ENCODE assay signal across 9 mouse cellular contexts in the genomic region with DNA sequence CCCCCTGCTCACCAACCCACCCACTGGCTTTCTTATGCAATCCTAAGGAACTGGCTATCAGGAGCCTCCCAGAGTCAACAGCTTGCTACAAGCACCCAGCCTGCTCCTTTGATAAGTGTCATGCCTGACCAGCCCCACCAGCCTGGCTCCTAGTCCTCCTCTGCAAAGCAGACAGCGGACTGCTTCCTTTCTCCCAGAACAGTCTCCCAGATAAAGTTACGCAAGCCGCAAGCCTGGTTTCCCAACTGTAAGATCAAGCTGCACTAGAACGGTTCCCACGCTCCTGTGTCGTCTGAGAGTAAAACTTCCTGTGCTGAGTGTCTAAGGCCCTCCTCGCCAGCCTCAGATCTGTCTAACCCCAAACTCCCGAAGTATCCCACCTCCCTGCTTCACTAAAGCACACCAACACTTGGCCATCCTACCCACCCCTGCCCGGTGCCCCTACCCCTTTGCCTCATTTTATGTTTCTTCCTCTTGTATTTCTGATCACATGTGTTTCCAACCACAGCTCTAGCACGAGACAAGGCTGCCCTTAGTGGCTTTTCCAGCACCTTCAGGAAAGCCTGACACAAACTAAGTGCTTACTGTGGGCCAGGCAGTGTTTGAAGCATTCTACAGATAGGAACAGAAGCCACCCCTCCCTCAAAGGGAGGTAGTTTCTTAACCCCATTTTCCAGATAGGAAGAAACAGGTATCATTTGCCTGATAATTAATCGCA. TPM values are rescaled to one million over a fixed set of nuclear protein-coding genes. Genes with fewer than 3 reads are reported as not detected.
DNase-seq lines count a peak whose midpoint lies in the region; ATAC-seq and TF ChIP-seq lines count a peak whose summit lies in the region.
"Had no signal": no experiment of that assay in that cellular context is flagged by ENCODE, and none has a peak within 500 bp of the region (broad histone marks: within the 10 kb centered on the region; RNA-seq: fewer than 3 reads in every experiment).

No protein-coding gene starts in this region.

- H3K27ac ChIP-seq in ES-E14 (ENCODE audit: insufficient read depth, low read depth, low read length, poor library complexity, severe bottlenecking) = no peak overlapping the region
- no peak overlapping the region for H3K27ac ChIP-seq in midbrain, embryonic 16.5 days (ENCODE audit: low read length)

- H3K4me3 ChIP-seq in ES-E14 (ENCODE audit: insufficient read depth in 1 of 2, low read depth in 1 of 2, low read length in 2 of 2, poor library complexity in 1 of 2, severe bottlenecking in 1 of 2) = no peak overlapping the region
- no peak overlapping the region for H3K4me3 ChIP-seq in midbrain, embryonic 16.5 days (ENCODE audit: low read depth, low read length)

- H3K4me1 ChIP-seq in ES-E14 (ENCODE audit: control insufficient read depth in 2 of 2, insufficient read depth in 2 of 2, low read length in 2 of 2, poor library complexity in 1 of 2) = peaks cover 2 to 17% of the 10 kb centered on the region in 2 experiments; a peak in 2 of 4 replicates
- no peaks in the 10 kb centered on the region for H3K4me1 ChIP-seq in midbrain, embryonic 16.5 days (ENCODE audit: control insufficient read depth, insufficient read depth, low read length)

- H3K4me2 ChIP-seq in midbrain, embryonic 16.5 days (ENCODE audit: low read length) = no peak overlapping the region

- H3K27me3 ChIP-seq in midbrain, embryonic 16.5 days (ENCODE audit: control insufficient read depth, insufficient read depth, low read depth, low read length) = no peaks in the 10 kb centered on the region

- DNase-seq in gastrocnemius, adult 18-20 months (ENCODE audit: low spot score) = peak; percentile 36
- DNase-seq in gastrocnemius, adult 8-10 months (ENCODE audit: low spot score in 2 of 2) = no peak
- no peak for DNase-seq in ES-E14 (ENCODE audit: low read depth, low spot score)
- DNase-seq in kidney, postnatal 25 days = peak; percentile 11 to 52
- peak; percentile 82 for DNase-seq in lung, postnatal 25 days (ENCODE audit: low spot score)
- DNase-seq in retina, postnatal 1 day = no peak

- in situ Hi-C loops in ES-E14 (cut with MboI; ENCODE audit: low sequenced_read_pairs in 2 of 2, unreplicated experiment in 2 of 2) = loop anchor here (25.0 kb wide), 2 partner anchors 87 to 287 kb away; no protein-coding TSS in a partner anchor

- WGBS in midbrain, embryonic 16.5 days = 50% methylated on average over 11 of the region's 11 CpGs

- no peaks in the 10 kb centered on the region for H3K36me3 ChIP-seq in ES-E14 (ENCODE audit: control insufficient read depth, insufficient read depth, low read length, poor library complexity, severe bottlenecking)
- H3K36me3 ChIP-seq in midbrain, embryonic 16.5 days (ENCODE audit: control insufficient read depth, insufficient read depth, low read length) = no peaks in the 10 kb centered on the region
- H3K36me3 ChIP-seq: G1E had no signal

- peak overlapping the region; percentile 20; the same call in 1 of the 2 replicates for H3K9ac ChIP-seq in ES-E14 (ENCODE audit: insufficient read depth, low read depth, low read length, poor library complexity, severe bottlenecking)
- no peak overlapping the region for H3K9ac ChIP-seq in midbrain, embryonic 16.5 days (ENCODE audit: low read depth, low read length)

- H3K9me3 ChIP-seq in ES-E14 (ENCODE audit: control insufficient read depth, insufficient read depth, low read depth, low read length) = no peaks in the 10 kb centered on the region
- H3K9me3 ChIP-seq in midbrain, embryonic 16.5 days (replicated peaks; ENCODE audit: control insufficient read depth, low read length, poor library complexity, severe bottlenecking) = no peaks in the 10 kb centered on the region
- H3K9me3 ChIP-seq: G1E had no signal

- ATAC-seq in erythroid progenitor cell, adult 5-6 weeks (replicated peaks; ENCODE audit: low FRiP score, poor library complexity, severe bottlenecking) = peak; percentile 86
- ATAC-seq in midbrain, embryonic 16.5 days = no peak

TF ChIP-seq in ES-E14, 5 proteins besides CTCF, POLR2A, EP300 and RAD21:
- TF ChIP-seq MAFK (IDR thresholded peaks at IDR 0.05; ENCODE audit: insufficient read depth, low read depth, low read length) (no peak), HCFC1 (IDR thresholded peaks at IDR 0.05; ENCODE audit: borderline replicate concordance, insufficient read depth, low read length) (no peak), ZC3H11A (IDR thresholded peaks at IDR 0.05; ENCODE audit: borderline replicate concordance, low read depth, low read length) (no peak), ZNF384 (IDR thresholded peaks at IDR 0.05; ENCODE audit: low read depth, low read length) (no peak), CHD2 (IDR thresholded peaks at IDR 0.05; ENCODE audit: low read depth, low read length) (no peak)

RNA-seq across cellular contexts. Expression of a gene that starts 5.3 kb away (rescaled TPM):
- total RNA-seq in gastrocnemius, adult 18-20 months (2021) = 10 to 100 TPM; 28.7 to 34.3 TPM
- 10 to 100 TPM; 32.5 to 42.0 (median 36.7) TPM for total RNA-seq in gastrocnemius, adult 8-10 months (2022)
- 15.3 and 23.3 TPM in 2 replicates for total RNA-seq in ES-E14 (2012; rRNA removed)
- total RNA-seq in erythroid progenitor cell, adult 5-6 weeks (2015; ENCODE audit: low replicate concordance) = 46.9 and 54.5 TPM in 2 replicates
- 65.3 and 66.2 TPM in 2 replicates for total RNA-seq in erythroid progenitor cell, adult 5-6 weeks (2017; ENCODE audit: low replicate concordance)
- 8.9 and 9.7 TPM in 2 replicates for polyA plus RNA-seq in midbrain, embryonic 16.5 days (2015; fragmentation: Nextera tagmentation; extraction: Ambion mirVana)

RNA-seq across cellular contexts. Expression of a gene that starts 46.5 kb away (rescaled TPM):
- 1 to 10 TPM; 1.5 to 2.9 TPM for total RNA-seq in gastrocnemius, adult 18-20 months (2021)
- total RNA-seq in gastrocnemius, adult 8-10 months (2022) = 1 to 10 TPM; 1.4 to 1.8 (median 1.6) TPM
- 4.3 and 10.7 TPM in 2 replicates for total RNA-seq in ES-E14 (2012; rRNA removed)
- 7.6 and 23.1 TPM in 2 replicates for total RNA-seq in erythroid progenitor cell, adult 5-6 weeks (2015; ENCODE audit: low replicate concordance)
- 6.3 and 8.2 TPM in 2 replicates for total RNA-seq in erythroid progenitor cell, adult 5-6 weeks (2017; ENCODE audit: low replicate concordance)
- 4.0 and 4.2 TPM in 2 replicates for polyA plus RNA-seq in midbrain, embryonic 16.5 days (2015; fragmentation: Nextera tagmentation; extraction: Ambion mirVana)
- total RNA-seq: G1E had no signal
- polyA plus RNA-seq: G1E had no signal

Comparison
In these comparisons a context has a peak if more than half of its experiments do, and no peak if none do; other contexts are left out.
1. DNase-seq: peak in gastrocnemius, adult 18-20 months (single experiment), kidney, postnatal 25 days (2 of 2) and lung, postnatal 25 days (single experiment); none in gastrocnemius, adult 8-10 months (0 of 2), ES-E14 (single experiment) and retina, postnatal 1 day (single experiment).